Mouse (Mus musculus): ENCODE measurements around the gene Foxn2. TPM values are rescaled to one million over a fixed set of nuclear protein-coding genes. Genes with fewer than 3 reads are reported as not detected.
A peak's percentile ranks its signal among the peaks of the same experiment; 100 is the strongest.
"Not testable (repeated sequence)": the region's sequence is repeated elsewhere in the genome, so short reads cannot be mapped to it uniquely, and the experiment has no call there.

Gene Foxn2
- polyA plus RNA-seq, 1 experiment, result 0.50 TPM

DNA sequence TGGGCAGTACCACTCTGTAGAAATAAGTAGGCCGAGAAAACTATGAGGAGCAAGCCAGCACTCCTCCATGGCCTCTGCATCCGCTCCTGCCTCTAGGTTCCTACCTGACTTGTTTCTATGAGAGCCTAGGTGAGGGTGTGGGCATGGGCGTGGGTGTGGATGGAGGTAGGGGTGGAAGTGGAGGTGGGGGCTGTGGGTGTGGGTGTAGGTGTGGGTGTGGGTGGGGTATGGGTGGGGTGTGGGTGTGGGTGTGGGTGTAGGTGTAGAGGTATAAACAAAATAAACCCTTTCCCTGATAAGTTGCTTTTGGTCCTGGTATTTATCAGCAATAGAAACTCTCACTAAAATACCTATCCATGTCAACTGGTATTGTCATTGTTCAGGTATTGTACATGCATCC is 30.8 kb upstream of the Foxn2 start:
- Histone ChIP-seq H3K36me3 (ENCODE audit: control insufficient read depth) (no peaks in the 10 kb centered on the region), H3K4me3 (replicated peaks) (no peak overlapping the region), H3K4me1 (ENCODE audit: control insufficient read depth) (peaks cover 3% of the 10 kb centered on the region), H3K27me3 (ENCODE audit: control insufficient read depth) (peaks cover 12% of the 10 kb centered on the region), H3K9me3 (ENCODE audit: control insufficient read depth, low read length) (no peaks in the 10 kb centered on the region)
- no peak for TF ChIP-seq GATA1 (IDR thresholded peaks at IDR 0.05; ENCODE audit: low read length)
- TF ChIP-seq TAL1 (IDR thresholded peaks at IDR 0.05; ENCODE audit: low read length), result no peak

DNA sequence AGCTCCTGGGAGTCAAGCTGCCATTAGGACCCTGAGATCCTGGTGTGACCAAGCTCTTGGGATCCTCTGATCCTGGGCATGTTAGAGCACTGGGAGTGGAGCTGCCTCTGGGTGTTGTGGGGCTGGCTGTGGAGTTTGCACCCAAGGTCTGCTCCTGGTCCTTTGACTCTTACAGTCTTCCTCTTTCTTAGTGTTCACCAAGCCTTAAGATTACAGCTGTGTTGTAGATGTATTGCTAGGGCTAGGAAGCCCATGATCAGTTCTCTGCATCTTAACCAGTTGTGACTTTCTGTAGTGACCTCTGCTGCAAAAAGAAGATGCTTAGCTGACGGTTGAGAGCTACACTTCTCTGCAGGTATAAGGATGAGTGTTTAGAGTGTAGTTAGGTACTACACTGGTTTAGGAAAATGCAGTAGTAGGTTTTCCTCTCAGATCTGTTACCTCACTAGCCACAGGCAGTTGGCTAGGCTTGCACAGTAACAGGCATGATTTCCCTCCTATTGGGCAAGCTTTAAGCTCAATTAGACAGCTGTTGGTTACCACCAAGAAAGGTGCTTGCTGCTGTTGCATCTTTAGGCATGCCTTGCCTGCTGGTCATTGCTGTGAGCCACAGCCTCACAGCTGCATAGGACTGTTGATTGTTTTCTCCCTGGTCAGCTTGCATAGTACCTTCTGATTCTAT is 27.2 kb upstream of the Foxn2 start:
- H3K9me3 ChIP-seq (ENCODE audit: control insufficient read depth, low read length), result no peaks in the 10 kb centered on the region
- H3K4me1 ChIP-seq (ENCODE audit: control insufficient read depth), result peaks cover 3% of the 10 kb centered on the region
- H3K4me3 ChIP-seq (replicated peaks), result no peak overlapping the region
- H3K27me3 ChIP-seq (ENCODE audit: control insufficient read depth), result no peaks in the 10 kb centered on the region; the same call in 1 of the 2 replicates
- TF ChIP-seq GATA1 (IDR thresholded peaks at IDR 0.05; ENCODE audit: low read length) (no peak), TAL1 (IDR thresholded peaks at IDR 0.05; ENCODE audit: low read length) (no peak)
- H3K36me3 ChIP-seq (ENCODE audit: control insufficient read depth), result no peaks in the 10 kb centered on the region

DNA sequence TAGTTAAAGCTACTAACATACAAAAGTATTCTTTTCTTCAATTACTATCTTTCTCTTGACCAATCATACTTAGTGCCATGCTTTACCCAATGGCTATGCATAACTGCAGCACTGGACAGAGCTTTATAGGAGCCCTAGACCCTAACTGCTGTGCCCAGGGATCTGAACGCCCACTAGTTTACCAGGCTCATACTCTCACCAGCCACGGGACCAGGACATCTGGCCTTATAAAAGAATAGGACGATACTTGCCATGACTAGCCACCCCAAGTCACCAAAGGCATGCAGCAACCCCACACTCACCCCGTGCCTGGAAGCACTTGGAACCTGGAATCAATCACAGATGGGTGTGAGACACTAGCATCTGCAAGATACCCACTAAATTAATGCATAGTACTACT is 20.1 kb upstream of the Foxn2 start:
- Histone ChIP-seq H3K9me3 (ENCODE audit: control insufficient read depth, low read length) (no peaks in the 10 kb centered on the region), H3K4me3 (replicated peaks) (no peak overlapping the region), H3K27me3 (ENCODE audit: control insufficient read depth) (no peaks in the 10 kb centered on the region), H3K4me1 (ENCODE audit: control insufficient read depth) (no peaks in the 10 kb centered on the region), H3K36me3 (ENCODE audit: control insufficient read depth) (no peaks in the 10 kb centered on the region)
- TF ChIP-seq TAL1 (IDR thresholded peaks at IDR 0.05; ENCODE audit: low read length) (no peak), GATA1 (IDR thresholded peaks at IDR 0.05; ENCODE audit: low read length) (no peak)

DNA sequence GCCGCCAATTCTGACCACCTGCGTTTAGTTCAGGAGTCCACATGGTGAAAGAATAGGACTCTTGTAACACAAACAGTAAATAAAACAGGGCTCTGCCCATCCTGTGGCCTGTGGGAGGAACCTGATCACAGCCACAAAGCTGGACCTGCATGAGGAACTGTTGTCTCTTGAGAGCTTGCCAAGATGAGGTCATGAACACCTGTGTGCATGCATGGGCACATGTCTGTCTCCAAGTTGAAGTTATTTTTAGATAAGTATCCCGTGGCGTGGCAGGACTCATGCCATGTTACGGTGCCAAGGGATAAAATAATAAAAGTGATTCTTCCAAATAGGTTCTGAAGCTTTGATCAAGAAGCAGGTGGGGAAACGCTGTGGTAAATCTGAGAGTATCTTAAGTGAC is 19.3 kb upstream of the Foxn2 start:
- H3K4me1 ChIP-seq (ENCODE audit: control insufficient read depth), result no peaks in the 10 kb centered on the region
- H3K27me3 ChIP-seq (ENCODE audit: control insufficient read depth), result no peaks in the 10 kb centered on the region
- no peaks in the 10 kb centered on the region for H3K9me3 ChIP-seq (ENCODE audit: control insufficient read depth, low read length)
- no peak overlapping the region for H3K4me3 ChIP-seq (replicated peaks)
- H3K36me3 ChIP-seq (ENCODE audit: control insufficient read depth), result no peaks in the 10 kb centered on the region
- TF ChIP-seq TAL1 (IDR thresholded peaks at IDR 0.05; ENCODE audit: low read length) (no peak), GATA1 (IDR thresholded peaks at IDR 0.05; ENCODE audit: low read length) (no peak)

DNA sequence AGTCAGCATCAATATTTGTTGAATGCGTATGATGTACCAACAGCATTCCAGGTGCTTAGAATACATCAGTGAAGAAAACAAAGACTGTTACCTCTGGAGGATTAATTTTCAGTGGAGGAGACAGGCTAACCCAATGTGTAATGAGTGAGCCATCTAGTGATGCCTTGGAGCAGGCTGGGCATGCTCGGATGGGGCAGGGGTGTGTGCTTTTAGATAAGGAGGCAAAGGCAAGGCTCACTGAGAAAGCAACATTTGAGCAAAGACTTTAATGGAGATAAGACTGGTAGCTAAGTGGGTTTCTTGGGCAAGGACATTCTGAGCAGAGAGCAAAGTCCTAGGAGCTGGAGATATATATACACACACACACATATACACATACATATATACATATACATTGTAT is 9.8 kb upstream of the Foxn2 start:
- TF ChIP-seq GATA1 (IDR thresholded peaks at IDR 0.05; ENCODE audit: low read length) (peak; percentile 89), TAL1 (IDR thresholded peaks at IDR 0.05; ENCODE audit: low read length) (peak; percentile 73)
- peak overlapping the region; percentile 26 for H3K4me3 ChIP-seq (replicated peaks)
- peaks cover 44% of the 10 kb centered on the region for H3K4me1 ChIP-seq (ENCODE audit: control insufficient read depth)

DNA sequence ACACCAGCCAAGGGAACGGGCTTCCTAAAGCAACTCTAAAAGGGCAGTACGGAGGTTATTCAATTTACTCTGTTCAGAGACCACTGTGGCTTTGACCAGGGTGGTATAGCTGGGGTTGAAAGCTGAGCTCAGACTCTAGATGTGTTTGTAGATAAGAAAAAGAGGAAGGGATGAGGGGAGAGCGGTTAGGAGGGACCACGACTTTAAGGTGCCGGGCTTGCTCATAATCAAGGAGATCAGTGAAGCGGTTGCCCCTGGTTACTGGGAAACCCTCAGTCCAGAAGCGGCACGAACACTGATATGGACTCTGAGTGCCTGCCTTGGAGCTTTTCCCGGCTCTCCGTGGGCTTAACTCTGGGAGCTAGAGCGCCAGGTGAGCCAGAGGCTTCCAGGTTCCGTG is 9.0 kb upstream of the Foxn2 start:
- H3K4me3 ChIP-seq (replicated peaks), result peak overlapping the region; percentile 43
- TF ChIP-seq TAL1 (IDR thresholded peaks at IDR 0.05; ENCODE audit: low read length), result no peak
- TF ChIP-seq GATA1 (IDR thresholded peaks at IDR 0.05; ENCODE audit: low read length), result peak; percentile 54
- H3K36me3 ChIP-seq (ENCODE audit: control insufficient read depth), result no peaks in the 10 kb centered on the region
- H3K9me3 ChIP-seq (ENCODE audit: control insufficient read depth, low read length), result peaks cover 2% of the 10 kb centered on the region; the same call in 1 of the 2 replicates
- H3K4me1 ChIP-seq (ENCODE audit: control insufficient read depth), result peaks cover 49% of the 10 kb centered on the region
- H3K27me3 ChIP-seq (ENCODE audit: control insufficient read depth), result no peaks in the 10 kb centered on the region

More for the DNA sequence above, 9.8 kb upstream of the Foxn2 start:
- Histone ChIP-seq H3K27me3 (ENCODE audit: control insufficient read depth) (no peaks in the 10 kb centered on the region), H3K9me3 (ENCODE audit: control insufficient read depth, low read length) (peaks cover 2% of the 10 kb centered on the region; the same call in 1 of the 2 replicates), H3K36me3 (ENCODE audit: control insufficient read depth) (no peaks in the 10 kb centered on the region)

DNA sequence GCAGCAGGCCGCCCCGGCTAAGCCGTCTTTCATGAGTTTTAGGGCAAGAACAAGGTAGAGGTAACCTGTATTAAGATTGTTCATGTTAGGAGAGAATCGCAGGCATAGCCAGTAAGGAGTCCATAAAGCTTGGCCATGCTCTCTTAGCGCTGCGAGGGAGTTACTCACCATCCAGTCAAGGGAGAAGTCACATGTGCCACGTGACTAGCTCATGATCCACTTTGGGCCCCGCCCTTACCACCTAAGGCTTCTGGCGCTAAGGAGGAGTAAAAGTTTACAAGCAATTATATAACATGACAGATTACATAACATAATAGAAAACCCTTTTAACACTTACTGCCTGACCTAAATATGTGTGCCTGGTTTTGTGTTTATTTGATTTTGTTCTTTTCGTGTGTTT is 8.5 kb upstream of the Foxn2 start:
- Histone ChIP-seq H3K27me3 (ENCODE audit: control insufficient read depth) (no peaks in the 10 kb centered on the region), H3K36me3 (ENCODE audit: control insufficient read depth) (no peaks in the 10 kb centered on the region), H3K9me3 (ENCODE audit: control insufficient read depth, low read length) (peaks cover 2% of the 10 kb centered on the region; the same call in 1 of the 2 replicates), H3K4me3 (replicated peaks) (peak overlapping the region; percentile 43), H3K4me1 (ENCODE audit: control insufficient read depth) (peaks cover 49% of the 10 kb centered on the region)
- no peak for TF ChIP-seq GATA1 (IDR thresholded peaks at IDR 0.05; ENCODE audit: low read length)
- no peak for TF ChIP-seq TAL1 (IDR thresholded peaks at IDR 0.05; ENCODE audit: low read length)

DNA sequence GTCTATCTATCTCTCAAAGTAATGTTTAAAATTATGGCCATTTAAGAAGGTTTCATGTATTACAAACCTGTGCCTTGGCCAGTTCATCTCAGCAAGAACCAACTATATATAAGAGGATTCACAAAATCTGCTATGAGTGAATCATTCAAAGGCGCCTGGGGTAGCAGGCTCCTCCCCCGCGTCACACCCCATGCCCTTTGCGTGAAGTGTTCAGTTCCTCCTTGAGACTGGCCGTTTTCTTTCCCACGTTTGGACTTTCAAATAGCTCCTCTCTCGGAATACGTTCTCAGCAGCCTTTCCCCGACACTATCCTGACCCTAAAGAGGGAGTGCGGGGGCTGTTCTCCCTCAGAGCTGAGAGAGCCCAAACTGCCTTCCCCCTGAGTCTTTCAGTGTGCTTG is 5.2 kb upstream of the Foxn2 start:
- Histone ChIP-seq H3K9me3 (ENCODE audit: control insufficient read depth, low read length) (peaks cover 7% of the 10 kb centered on the region), H3K36me3 (ENCODE audit: control insufficient read depth) (peaks cover 2% of the 10 kb centered on the region; the same call in 1 of the 2 replicates), H3K4me3 (replicated peaks) (no peak overlapping the region), H3K27me3 (ENCODE audit: control insufficient read depth) (no peaks in the 10 kb centered on the region), H3K4me1 (ENCODE audit: control insufficient read depth) (peaks cover 63% of the 10 kb centered on the region)
- TF ChIP-seq TAL1 (IDR thresholded peaks at IDR 0.05; ENCODE audit: low read length), result no peak
- no peak for TF ChIP-seq GATA1 (IDR thresholded peaks at IDR 0.05; ENCODE audit: low read length)

DNA sequence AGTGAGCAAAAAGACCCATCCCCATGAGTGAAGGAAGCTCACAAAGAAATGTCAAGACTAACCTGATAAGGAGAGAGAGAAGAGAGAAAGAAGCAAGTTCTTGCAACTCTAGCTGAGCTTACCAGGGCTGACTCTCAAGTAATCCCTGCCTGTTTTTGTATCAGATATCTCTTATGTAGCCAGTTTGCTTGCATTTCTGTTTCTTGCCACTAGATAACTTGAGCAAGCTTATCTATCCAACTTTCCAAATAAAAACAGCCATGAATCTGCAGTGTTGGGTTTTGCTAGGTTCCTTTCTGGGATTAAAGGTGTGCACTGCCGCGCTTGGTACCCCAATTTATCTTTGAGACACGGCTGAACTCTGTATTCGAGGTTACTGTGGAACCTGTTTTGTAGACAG is 4.2 kb upstream of the Foxn2 start:
- Histone ChIP-seq H3K36me3 (ENCODE audit: control insufficient read depth) (peaks cover 2% of the 10 kb centered on the region; the same call in 1 of the 2 replicates), H3K27me3 (ENCODE audit: control insufficient read depth) (no peaks in the 10 kb centered on the region), H3K4me1 (ENCODE audit: control insufficient read depth) (peaks cover 54% of the 10 kb centered on the region), H3K9me3 (ENCODE audit: control insufficient read depth, low read length) (peaks cover 7% of the 10 kb centered on the region), H3K4me3 (replicated peaks) (no peak overlapping the region)
- no peak for TF ChIP-seq TAL1 (IDR thresholded peaks at IDR 0.05; ENCODE audit: low read length)
- no peak for TF ChIP-seq GATA1 (IDR thresholded peaks at IDR 0.05; ENCODE audit: low read length)

DNA sequence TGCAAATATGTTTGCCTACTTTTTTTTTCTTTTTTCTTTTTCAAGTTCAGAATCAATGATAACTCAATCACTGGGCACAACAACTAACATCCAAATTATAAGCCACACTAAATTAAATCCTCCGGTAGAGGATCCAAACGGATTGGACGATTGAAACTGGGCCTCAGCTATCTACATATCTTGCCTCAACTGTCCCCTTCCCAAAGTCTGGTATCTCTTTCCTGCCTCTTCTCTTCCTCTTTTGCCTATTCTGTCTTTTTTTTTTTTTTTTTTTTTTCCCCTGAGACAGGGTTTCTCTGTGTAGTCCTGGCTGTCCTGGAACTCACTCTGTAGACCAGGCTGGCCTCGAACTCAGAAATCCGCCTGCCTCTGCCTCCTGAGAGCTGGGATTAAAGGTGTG is 3.8 kb upstream of the Foxn2 start:
- H3K9me3 ChIP-seq (ENCODE audit: control insufficient read depth, low read length); H3K27me3 ChIP-seq (ENCODE audit: control insufficient read depth); H3K36me3 ChIP-seq (ENCODE audit: control insufficient read depth); H3K4me3 ChIP-seq (replicated peaks): not testable (repeated sequence)
- peaks cover 53% of the 10 kb centered on the region for H3K4me1 ChIP-seq (ENCODE audit: control insufficient read depth)
